Mouse (Mus musculus) intestine, embryonic 15.5 days (tissue): ENCODE measurements around the gene Cab39. TPM values are rescaled to one million over a fixed set of nuclear protein-coding genes. Genes with fewer than 3 reads are reported as not detected.
A peak's percentile ranks its signal among the peaks of the same experiment; 100 is the strongest.

Experiments used
- ATAC-seq: fragments of 200-750 bp; cut with Nextera tagmentation; 2 replicates; pipeline ENCODE4 v1.8.0; 2017; ENCODE audit warnings: moderate TSS enrichment, moderate library complexity
- H3K27ac ChIP-seq: fragments of 300-500 bp; sonication (generic); 2 replicates; pipeline ENCODE4 v1.5.1; 2015; ENCODE audit warnings: mild to moderate bottlenecking, inconsistent platforms
- H3K27me3 ChIP-seq: fragments of 300-500 bp; sonication (generic); replicated peaks from 2 replicates; pipeline ENCODE4 v1.6.1; 2015; ENCODE audit warnings: inconsistent platforms
- H3K36me3 ChIP-seq: fragments of 300-500 bp; sonication (generic); 2 replicates; pipeline ENCODE4 v1.6.1; 2015; ENCODE audit warnings: inconsistent platforms
- H3K4me1 ChIP-seq: fragments of 300-500 bp; sonication (generic); replicated peaks from 2 replicates; pipeline ENCODE4 v1.6.1; 2015; ENCODE audit warnings: inconsistent platforms
- H3K4me2 ChIP-seq: fragments of 300-500 bp; sonication (generic); replicated peaks from 2 replicates; pipeline ENCODE4 v1.6.1; 2015; ENCODE audit warnings: mild to moderate bottlenecking, inconsistent platforms
- H3K4me3 ChIP-seq: fragments of 300-500 bp; sonication (generic); replicated peaks from 2 replicates; pipeline ENCODE4 v1.5.1; 2015; ENCODE audit warnings: inconsistent platforms
- H3K9ac ChIP-seq: fragments of 300-500 bp; sonication (generic); 2 replicates; pipeline ENCODE4 v1.6.1; 2015; ENCODE audit warnings: inconsistent platforms
- H3K9me3 ChIP-seq: fragments of 300-500 bp; sonication (generic); 2 replicates; pipeline ENCODE4 v1.6.1; 2016; ENCODE audit warnings: inconsistent platforms
- WGBS: fragments of 180-500 bp; shearing (Covaris S2); methylation state at CpG from one replicate; pipeline ENCODE4 v1.1.7; 2015; 5-methylcytosine and 5-hydroxymethylcytosine counted together
- polyA plus RNA-seq: library from polyadenylated mRNA; unstranded; fragments of >200 nt; fragmentation: Nextera tagmentation; extraction: Ambion mirVana; gene quantifications from 2 replicates; pipeline ENCODE4 v1.2.1, GENCODE M21; 2015

Gene Cab39
- polyA plus RNA-seq, 1 experiment from 2014 or later: 29.3 TPM

- H3K27me3 ChIP-seq: no peaks in the 10 kb centered on the region
- no peak overlapping the region for H3K9ac ChIP-seq
- no peaks in the 10 kb centered on the region for H3K9me3 ChIP-seq
- H3K4me1 ChIP-seq: peaks cover 63% of the 10 kb centered on the region
- no peak overlapping the region for H3K4me2 ChIP-seq
- no peak overlapping the region for H3K4me3 ChIP-seq
- no peaks in the 10 kb centered on the region for H3K36me3 ChIP-seq
- WGBS: 33% methylated on average over 8 of the region's 8 CpGs
- no peak for ATAC-seq
- peak overlapping the region; percentile 56 for H3K27ac ChIP-seq
Observed at GRCm38 (mm10) chr1:85897901-85898760, 104.9 kb downstream of the Cab39 start.

- WGBS: 61% methylated on average over 12 of the region's 12 CpGs
- H3K9ac ChIP-seq: no peak overlapping the region
Observed at GRCm38 (mm10) chr1:85898761-85899387, 105.6 kb downstream of the Cab39 start.

GRCm38 (mm10) chr1:85899388-85899761 is 106.1 kb downstream of the Cab39 start:
- H3K27ac ChIP-seq: no peak overlapping the region
- H3K36me3 ChIP-seq: 0 out of 2 replicates have a peak, but pooled peaks cover 3% of the 10 kb centered on the region
- H3K4me3 ChIP-seq: no peak overlapping the region
- peaks cover 59% of the 10 kb centered on the region for H3K4me1 ChIP-seq
- no peaks in the 10 kb centered on the region for H3K9me3 ChIP-seq
- no peak overlapping the region for H3K4me2 ChIP-seq
- ATAC-seq: no peak
- no peaks in the 10 kb centered on the region for H3K27me3 ChIP-seq
- H3K9ac ChIP-seq: no peak overlapping the region

More at GRCm38 (mm10) chr1:85898761-85899387, 105.6 kb downstream of the Cab39 start:
- Histone ChIP-seq H3K4me3 (no peak overlapping the region), H3K4me1 (peaks cover 63% of the 10 kb centered on the region), H3K27ac (peak overlapping the region; percentile 56; the same call in 1 of the 2 replicates), H3K36me3 (no peaks in the 10 kb centered on the region), H3K9me3 (no peaks in the 10 kb centered on the region), H3K27me3 (no peaks in the 10 kb centered on the region), H3K4me2 (no peak overlapping the region)
- no peak for ATAC-seq

- Histone ChIP-seq H3K27me3 (no peaks in the 10 kb centered on the region), H3K4me1 (peaks cover 57% of the 10 kb centered on the region), H3K9me3 (no peaks in the 10 kb centered on the region), H3K4me3 (no peak overlapping the region), H3K9ac (no peak overlapping the region), H3K4me2 (no peak overlapping the region), H3K36me3 (peaks cover 13% of the 10 kb centered on the region), H3K27ac (no peak overlapping the region)
- ATAC-seq: no peak
- whole genome bisulfite sequencing: 62% methylated on average over 7 of the region's 7 CpGs
Observed at GRCm38 (mm10) chr1:85900521-85901333, 107.5 kb downstream of the Cab39 start.

Other genes starting within 250 kb of the Cab39 start
- not detected in 2 replicates for gene G530012D18Rik, start 217.8 kb upstream of the Cab39 start, polyA plus RNA-seq
- gene Sp110, start 194.6 kb upstream of the Cab39 start, polyA plus RNA-seq: 1.7 and 2.9 TPM in 2 replicates
- gene Sp140, start 193.1 kb upstream of the Cab39 start, polyA plus RNA-seq: 0.95 and 1.9 TPM in 2 replicates
- 2.6 and 3.4 TPM in 2 replicates for gene Sp100, start 143.5 kb upstream of the Cab39 start, polyA plus RNA-seq
- gene A630001G21Rik, start 14.8 kb upstream of the Cab39 start, polyA plus RNA-seq: 0.96 and 1.1 TPM in 2 replicates
- gene Itm2c, start 100.8 kb downstream of the Cab39 start, polyA plus RNA-seq: 135 TPM in 2 replicates
- 0.32 and 0.34 TPM in 2 replicates for gene 4933407L21Rik, start 135.0 kb downstream of the Cab39 start, polyA plus RNA-seq
- 0.04 and 0.10 TPM in 2 replicates for gene Gpr55, start 167.6 kb downstream of the Cab39 start, polyA plus RNA-seq
- not detected in 2 replicates for gene Spata3, start 223.4 kb downstream of the Cab39 start, polyA plus RNA-seq